Mouse (Mus musculus) ES-Bruce4 (cell line): ENCODE data around the gene Dpp6.

ENCODE experiments used
- CTCF ChIP-seq: IDR thresholded peaks from one replicate; pipeline ENCODE4 v1.8.1; 2011; ENCODE audit warnings: low read depth, low read length
- POLR2A ChIP-seq: IDR thresholded peaks from one replicate; pipeline ENCODE4 v1.8.1; 2011; ENCODE audit warnings: low read length; ENCODE audit not compliant: insufficient read depth

DNA sequence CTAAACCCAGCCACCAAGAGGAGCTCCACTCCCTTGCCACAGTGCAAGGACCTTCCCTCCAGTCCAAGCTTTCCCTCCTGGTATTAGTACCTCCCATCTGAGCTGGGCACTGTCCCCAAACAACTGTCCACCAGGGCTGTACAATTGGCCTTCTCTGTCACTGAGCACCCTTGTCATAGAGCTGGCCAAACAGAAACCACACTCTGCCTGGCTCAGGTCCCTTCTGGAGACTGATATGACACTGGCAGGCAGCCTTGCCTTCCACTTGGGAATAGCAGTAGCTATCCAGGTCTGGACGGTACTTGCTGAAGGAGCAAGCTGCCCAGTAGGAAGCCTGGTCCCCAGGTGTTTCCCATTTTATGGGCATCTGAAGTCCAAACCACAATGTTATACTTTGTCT is 806.9 kb downstream of the Dpp6 start:
- TF ChIP-seq POLR2A (no peak), CTCF (no peak)
